Mouse (Mus musculus) midbrain, postnatal 0 days (tissue): ENCODE results near the gene Polr1e. TPM values are rescaled to one million over a fixed set of nuclear protein-coding genes. Genes with fewer than 3 reads are reported as not detected.
"Not testable (repeated sequence)": the region's sequence is repeated elsewhere in the genome, so short reads cannot be mapped to it uniquely, and the experiment has no call there.

Source experiments
- ATAC-seq: fragments of 200-750 bp; cut with Nextera tagmentation; 2 replicates; pipeline ENCODE4 v1.8.0; 2017; ENCODE audit warnings: moderate number of reproducible peaks, mild to moderate bottlenecking, moderate TSS enrichment, moderate library complexity; ENCODE audit not compliant: low FRiP score
- DNase-seq: peaks from one replicate; pipeline ENCODE4 v3.0.0-alpha.2; 2015; ENCODE audit warnings: low spot score
- H3K27ac ChIP-seq: fragments of 300-500 bp; sonication (generic); 2 replicates; pipeline ENCODE4 v1.5.1; 2014; ENCODE audit warnings: low read depth, mild to moderate bottlenecking, low read length, mixed read lengths
- H3K27me3 ChIP-seq: fragments of 300-500 bp; sonication (generic); 2 replicates; pipeline ENCODE4 v1.6.1; 2014; ENCODE audit warnings: low read length, control low read depth, mixed read lengths; ENCODE audit not compliant: insufficient read depth
- H3K36me3 ChIP-seq: fragments of 300-500 bp; sonication (generic); 2 replicates; pipeline ENCODE4 v1.6.1; 2014; ENCODE audit warnings: low read length, control low read depth, mixed read lengths; ENCODE audit not compliant: insufficient read depth
- H3K4me1 ChIP-seq: fragments of 300-500 bp; sonication (generic); 2 replicates; pipeline ENCODE4 v1.6.1; 2014; ENCODE audit warnings: mild to moderate bottlenecking, control low read depth, antibody characterized with exemption, low read length, mixed read lengths; ENCODE audit not compliant: insufficient read depth
- H3K4me2 ChIP-seq: fragments of 300-500 bp; sonication (generic); 2 replicates; pipeline ENCODE4 v1.6.1; 2014; ENCODE audit warnings: low read depth, mild to moderate bottlenecking, low read length, mixed read lengths; ENCODE audit not compliant: poor library complexity, severe bottlenecking
- H3K4me3 ChIP-seq: fragments of 300-500 bp; sonication (generic); 2 replicates; pipeline ENCODE4 v1.5.1; 2014; ENCODE audit warnings: low read depth, mild to moderate bottlenecking, low read length, moderate library complexity
- H3K9ac ChIP-seq: fragments of 300-500 bp; sonication (generic); replicated peaks from 2 replicates; pipeline ENCODE4 v1.6.1; 2014; ENCODE audit warnings: mild to moderate bottlenecking, low read length, moderate library complexity, mixed read lengths; ENCODE audit not compliant: poor library complexity, severe bottlenecking
- H3K9me3 ChIP-seq: fragments of 300-500 bp; sonication (generic); 2 replicates; pipeline ENCODE4 v1.6.1; 2016; ENCODE audit warnings: low read length, control low read depth
- CTCF ChIP-seq: IDR thresholded peaks from 2 replicates; pipeline ENCODE4 v1.5.1; 2016; ENCODE audit warnings: antibody characterized with exemption, mild to moderate bottlenecking
- WGBS: fragments of 180-500 bp; shearing (Covaris S2); extraction: QIAGEN DNeasy Blood & Tissue Kit; methylation state at CpG from one replicate; pipeline ENCODE4 v1.1.7; 2014; 5-methylcytosine and 5-hydroxymethylcytosine counted together
- polyA plus RNA-seq: library from polyadenylated mRNA; unstranded; fragments of >200 nt; fragmentation: Nextera tagmentation; extraction: Ambion mirVana; gene quantifications from 2 replicates; pipeline ENCODE4 v1.2.1, GENCODE M21; 2015
- total RNA-seq: library from RNA; depleted of rRNA; stranded (reverse); fragments of >200 nt; gene quantifications from 2 replicates; pipeline ENCODE4 v1.2.3, GENCODE M21; 2014

Gene Polr1e
- total and polyA plus RNA-seq, 2 experiments from 2014 or later: 12.0 to 21.0 TPM

GRCm38 (mm10) chr4:45047956-45048355 is 29.6 kb downstream of the Polr1e start:
- Histone ChIP-seq H3K27ac (no peak overlapping the region; the same call in 1 of the 2 replicates), H3K4me2 (no peak overlapping the region), H3K4me1 (no peaks in the 10 kb centered on the region), H3K4me3 (no peak overlapping the region), H3K36me3 (peaks cover 42% of the 10 kb centered on the region), H3K9me3 (no peaks in the 10 kb centered on the region), H3K27me3 (no peaks in the 10 kb centered on the region), H3K9ac (no peak overlapping the region)
- no peak for TF ChIP-seq CTCF
- WGBS: 46% methylated on average over 9 of the region's 9 CpGs
- ATAC-seq: no peak
- DNase-seq: peak; percentile 32

GRCm38 (mm10) chr4:45054862-45055261 is 36.5 kb downstream of the Polr1e start:
- Histone ChIP-seq H3K4me2 (no peak overlapping the region), H3K9ac (no peak overlapping the region), H3K36me3 (peaks cover 30% of the 10 kb centered on the region), H3K4me1 (no peaks in the 10 kb centered on the region), H3K4me3 (no peak overlapping the region), H3K9me3 (no peaks in the 10 kb centered on the region), H3K27ac (no peak overlapping the region), H3K27me3 (no peaks in the 10 kb centered on the region)
- DNase-seq (peak; percentile 36), ATAC-seq (no peak)
- 62% methylated on average over 3 of the region's 3 CpGs for WGBS
- peak; percentile 71 for TF ChIP-seq CTCF

- 0 out of 2 replicates have a peak overlapping the region, but pooled peaks have one; percentile 2 for H3K9ac ChIP-seq
- no peak overlapping the region for H3K4me2 ChIP-seq
- DNase-seq: no peak
- WGBS: 85% methylated on average over 8 of the region's 8 CpGs
- no peak overlapping the region for H3K27ac ChIP-seq
- H3K9me3 ChIP-seq: no peaks in the 10 kb centered on the region
- no peak overlapping the region for H3K4me3 ChIP-seq
- no peak for TF ChIP-seq CTCF
- H3K27me3 ChIP-seq: no peaks in the 10 kb centered on the region
- no peak for ATAC-seq
- H3K4me1 ChIP-seq: no peaks in the 10 kb centered on the region
- H3K36me3 ChIP-seq: peaks cover 35% of the 10 kb centered on the region
Observed at GRCm38 (mm10) chr4:45055451-45055850, 37.1 kb downstream of the Polr1e start.

- not testable (repeated sequence) for H3K4me3 ChIP-seq, H3K27ac ChIP-seq, ATAC-seq, DNase-seq, H3K9me3 ChIP-seq, H3K9ac ChIP-seq, H3K4me1 ChIP-seq, H3K4me2 ChIP-seq, H3K27me3 ChIP-seq
- WGBS: 78% methylated on average over 1 of the region's 1 CpGs
- H3K36me3 ChIP-seq: peaks cover 29% of the 10 kb centered on the region
Observed at GRCm38 (mm10) chr4:45063836-45064235, 45.5 kb downstream of the Polr1e start.

- DNase-seq: no peak
- H3K4me1 ChIP-seq: no peaks in the 10 kb centered on the region
- no peaks in the 10 kb centered on the region for H3K27me3 ChIP-seq
- H3K9me3 ChIP-seq: no peaks in the 10 kb centered on the region
- H3K36me3 ChIP-seq: peaks cover 22% of the 10 kb centered on the region
- TF ChIP-seq CTCF: no peak
- WGBS: 81% methylated on average over 2 of the region's 2 CpGs
- ATAC-seq: no peak
- no peak overlapping the region for H3K27ac ChIP-seq
- H3K9ac ChIP-seq: no peak overlapping the region
- H3K4me2 ChIP-seq: no peak overlapping the region
- no peak overlapping the region for H3K4me3 ChIP-seq
Observed at GRCm38 (mm10) chr4:45064577-45064976, 46.2 kb downstream of the Polr1e start.

GRCm38 (mm10) chr4:45066036-45066730 is 47.8 kb downstream of the Polr1e start:
- Histone ChIP-seq H3K4me3 (no peak overlapping the region), H3K27ac (0 out of 2 replicates have a peak overlapping the region, but pooled peaks have one; percentile 1)
- 40% methylated on average over 2 of the region's 2 CpGs for WGBS

More at GRCm38 (mm10) chr4:45066036-45066730, 47.8 kb downstream of the Polr1e start:
- no peak for TF ChIP-seq CTCF
- Histone ChIP-seq H3K4me2 (no peak overlapping the region), H3K9me3 (no peaks in the 10 kb centered on the region), H3K9ac (no peak overlapping the region), H3K27me3 (no peaks in the 10 kb centered on the region), H3K36me3 (peaks cover 10% of the 10 kb centered on the region), H3K4me1 (no peaks in the 10 kb centered on the region)
- ATAC-seq: no peak
- DNase-seq: no peak
